Comparison of ENCODE assay signal across 8 mouse cellular contexts in genomic region chr15:100600047-100600695, GRCm38 (mm10). TPM values are rescaled to one million over a fixed set of nuclear protein-coding genes. Genes with fewer than 3 reads are reported as not detected.
DNase-seq lines count a peak whose midpoint lies in the region; ATAC-seq and TF ChIP-seq lines count a peak whose summit lies in the region.

No protein-coding gene starts in this region.

- peak overlapping the region; percentile 94 for H3K9ac ChIP-seq in heart, embryonic 13.5 days
- H3K9ac ChIP-seq in kidney, postnatal 0 days (ENCODE audit: low read depth, low read length), result peak overlapping the region; percentile 92
- H3K9ac ChIP-seq in liver, embryonic 15.5 days, result peak overlapping the region; percentile 45; the same call in 1 of the 2 replicates
- peak overlapping the region; percentile 86 for H3K9ac ChIP-seq in neural tube, embryonic 11.5 days (ENCODE audit: low read length)
- H3K9ac ChIP-seq in stomach, embryonic 15.5 days, result peak overlapping the region; percentile 78

- H3K27ac ChIP-seq in heart, embryonic 13.5 days (replicated peaks), result peak overlapping the region; percentile 63; the same call in 1 of the 2 replicates
- H3K27ac ChIP-seq in kidney, postnatal 0 days, result peak overlapping the region; percentile 93
- no peak overlapping the region for H3K27ac ChIP-seq in liver, embryonic 15.5 days (replicated peaks)
- H3K27ac ChIP-seq in neural tube, embryonic 11.5 days (ENCODE audit: low read depth, low read length), result peak overlapping the region; percentile 67
- H3K27ac ChIP-seq in stomach, embryonic 15.5 days, result no peak overlapping the region

- peak; percentile 87 for DNase-seq in A20 (ENCODE audit: low read depth, low spot score)
- peak; percentile 74 for DNase-seq in adrenal gland, postnatal 25 days
- DNase-seq in fibroblast of lung, adult 2 months (ENCODE audit: low read depth), result peak; percentile 34
- DNase-seq in kidney, postnatal 0 days (ENCODE audit: low spot score), result peak; percentile 88
- DNase-seq in neural tube, embryonic 11.5 days (ENCODE audit: low spot score), result peak; percentile 85

- H3K4me3 ChIP-seq in heart, embryonic 13.5 days, result peak overlapping the region; percentile 84
- peak overlapping the region; percentile 96 for H3K4me3 ChIP-seq in kidney, postnatal 0 days (replicated peaks; ENCODE audit: low read depth, low read length)
- H3K4me3 ChIP-seq in liver, embryonic 15.5 days (replicated peaks), result peak overlapping the region; percentile 61
- H3K4me3 ChIP-seq in neural tube, embryonic 11.5 days (ENCODE audit: low read depth, low read length), result peak overlapping the region; percentile 76
- peak overlapping the region; percentile 79 for H3K4me3 ChIP-seq in stomach, embryonic 15.5 days (replicated peaks)

- H3K9me3 ChIP-seq in heart, embryonic 13.5 days, result no peaks in the 10 kb centered on the region
- H3K9me3 ChIP-seq in kidney, postnatal 0 days (replicated peaks; ENCODE audit: low read length), result no peaks in the 10 kb centered on the region
- no peaks in the 10 kb centered on the region for H3K9me3 ChIP-seq in liver, embryonic 15.5 days (replicated peaks)
- no peaks in the 10 kb centered on the region for H3K9me3 ChIP-seq in neural tube, embryonic 11.5 days (ENCODE audit: control insufficient read depth, low read length)
- no peaks in the 10 kb centered on the region for H3K9me3 ChIP-seq in stomach, embryonic 15.5 days

- no peaks in the 10 kb centered on the region for H3K36me3 ChIP-seq in heart, embryonic 13.5 days
- H3K36me3 ChIP-seq in kidney, postnatal 0 days (ENCODE audit: insufficient read depth, low read length), result no peaks in the 10 kb centered on the region
- H3K36me3 ChIP-seq in liver, embryonic 15.5 days (replicated peaks), result no peaks in the 10 kb centered on the region
- H3K36me3 ChIP-seq in neural tube, embryonic 11.5 days (ENCODE audit: control insufficient read depth, insufficient read depth, low read length), result no peaks in the 10 kb centered on the region
- H3K36me3 ChIP-seq in stomach, embryonic 15.5 days, result no peaks in the 10 kb centered on the region

- peaks cover 31% of the 10 kb centered on the region for H3K27me3 ChIP-seq in heart, embryonic 13.5 days (replicated peaks)
- no peaks in the 10 kb centered on the region for H3K27me3 ChIP-seq in kidney, postnatal 0 days (ENCODE audit: insufficient read depth, low read length)
- peaks cover 82% of the 10 kb centered on the region for H3K27me3 ChIP-seq in liver, embryonic 15.5 days
- peaks cover 34% of the 10 kb centered on the region for H3K27me3 ChIP-seq in neural tube, embryonic 11.5 days (ENCODE audit: control insufficient read depth, insufficient read depth, low read length)
- 0 out of 2 replicates have a peak, but pooled peaks cover 5% of the 10 kb centered on the region for H3K27me3 ChIP-seq in stomach, embryonic 15.5 days (replicated peaks)

- peak; percentile 60 for TF ChIP-seq CTCF in kidney, postnatal 0 days (IDR thresholded peaks at IDR 0.05; ENCODE audit: low read depth)

- WGBS in heart, embryonic 13.5 days, result 2% methylated on average over 33 of the region's 35 CpGs
- under 1% methylated on average over 34 of the region's 35 CpGs for WGBS in kidney, postnatal 0 days
- WGBS in liver, embryonic 15.5 days (ENCODE audit: insufficient replicate concordance), result under 1% methylated on average over 34 of the region's 35 CpGs
- 2% methylated on average over 30 of the region's 35 CpGs for WGBS in neural tube, embryonic 11.5 days
- WGBS in stomach, embryonic 15.5 days, result 2% methylated on average over 29 of the region's 35 CpGs

- peak; percentile 38; the same call in 1 of the 2 replicates for ATAC-seq in heart, embryonic 13.5 days (ENCODE audit: extremely low read depth, insufficient number of reproducible peaks, low FRiP score, low TSS enrichment)
- peak; percentile 71 for ATAC-seq in kidney, postnatal 0 days (replicated peaks; ENCODE audit: low FRiP score, low read depth)
- 0 out of 2 replicates have a peak, but pooled peaks have one; percentile 21 for ATAC-seq in liver, embryonic 15.5 days (ENCODE audit: insufficient read depth)
- ATAC-seq in neural tube, embryonic 11.5 days (ENCODE audit: insufficient read depth, low FRiP score, low TSS enrichment), result peak; percentile 70
- ATAC-seq in stomach, embryonic 15.5 days (ENCODE audit: insufficient read depth, low FRiP score, low read depth), result peak; percentile 47

- H3K4me1 ChIP-seq in heart, embryonic 13.5 days, result peaks cover 22% of the 10 kb centered on the region
- H3K4me1 ChIP-seq in kidney, postnatal 0 days (replicated peaks; ENCODE audit: insufficient read depth, low read length), result peaks cover 17% of the 10 kb centered on the region; the same call in 1 of the 2 replicates
- peaks cover 25% of the 10 kb centered on the region for H3K4me1 ChIP-seq in liver, embryonic 15.5 days (replicated peaks)
- H3K4me1 ChIP-seq in neural tube, embryonic 11.5 days (ENCODE audit: control insufficient read depth, insufficient read depth, low read length), result peaks cover 17% of the 10 kb centered on the region; the same call in 1 of the 2 replicates
- 0 out of 2 replicates have a peak, but pooled peaks cover 5% of the 10 kb centered on the region for H3K4me1 ChIP-seq in stomach, embryonic 15.5 days

- H3K4me2 ChIP-seq in heart, embryonic 13.5 days, result peak overlapping the region; percentile 75
- peak overlapping the region; percentile 89 for H3K4me2 ChIP-seq in kidney, postnatal 0 days (ENCODE audit: low read length)
- H3K4me2 ChIP-seq in liver, embryonic 15.5 days, result peak overlapping the region; percentile 85
- peak overlapping the region; percentile 98 for H3K4me2 ChIP-seq in neural tube, embryonic 11.5 days (ENCODE audit: low read depth)
- peak overlapping the region; percentile 98 for H3K4me2 ChIP-seq in stomach, embryonic 15.5 days

RNA-seq across cellular contexts. Expression of gene Pou6f1, which starts 0.4 kb away (rescaled TPM):
- total RNA-seq in adrenal gland, postnatal 25 days (2021), result 18.3 and 20.5 TPM in 2 replicates
- polyA plus RNA-seq in heart, embryonic 13.5 days (2015; fragmentation: Nextera tagmentation; extraction: Ambion mirVana), result 4.4 and 5.6 TPM in 2 replicates
- 9.5 and 9.7 TPM in 2 replicates for polyA plus RNA-seq in kidney, postnatal 0 days (2015; fragmentation: Nextera tagmentation; extraction: Ambion mirVana)
- 0.14 and 0.37 TPM in 2 replicates for polyA plus RNA-seq in liver, embryonic 15.5 days (2015; fragmentation: Nextera tagmentation; extraction: Ambion mirVana)
- polyA plus RNA-seq in neural tube, embryonic 11.5 days (2014; fragmentation: Nextera tagmentation; extraction: Ambion mirVana), result 12.1 and 12.5 TPM in 2 replicates
- 4.7 and 4.9 TPM in 2 replicates for polyA plus RNA-seq in stomach, embryonic 15.5 days (2015; fragmentation: Nextera tagmentation; extraction: Ambion mirVana)

RNA-seq across cellular contexts. Expression of gene Dazap2, which starts 15.0 kb away (rescaled TPM):
- total RNA-seq in adrenal gland, postnatal 25 days (2021), result 234 and 249 TPM in 2 replicates
- 202 and 203 TPM in 2 replicates for polyA plus RNA-seq in heart, embryonic 13.5 days (2015; fragmentation: Nextera tagmentation; extraction: Ambion mirVana)
- 327 and 349 TPM in 2 replicates for polyA plus RNA-seq in kidney, postnatal 0 days (2015; fragmentation: Nextera tagmentation; extraction: Ambion mirVana)
- 145 and 148 TPM in 2 replicates for polyA plus RNA-seq in liver, embryonic 15.5 days (2015; fragmentation: Nextera tagmentation; extraction: Ambion mirVana)
- 243 and 250 TPM in 2 replicates for polyA plus RNA-seq in neural tube, embryonic 11.5 days (2014; fragmentation: Nextera tagmentation; extraction: Ambion mirVana)
- polyA plus RNA-seq in stomach, embryonic 15.5 days (2015; fragmentation: Nextera tagmentation; extraction: Ambion mirVana), result 194 and 215 TPM in 2 replicates

RNA-seq across cellular contexts. Expression of gene Smagp, which starts 36.6 kb away (rescaled TPM):
- 37.9 and 39.0 TPM in 2 replicates for total RNA-seq in adrenal gland, postnatal 25 days (2021)
- 15.3 and 16.0 TPM in 2 replicates for polyA plus RNA-seq in heart, embryonic 13.5 days (2015; fragmentation: Nextera tagmentation; extraction: Ambion mirVana)
- 83.7 and 92.0 TPM in 2 replicates for polyA plus RNA-seq in kidney, postnatal 0 days (2015; fragmentation: Nextera tagmentation; extraction: Ambion mirVana)
- polyA plus RNA-seq in liver, embryonic 15.5 days (2015; fragmentation: Nextera tagmentation; extraction: Ambion mirVana), result 9.3 and 10.8 TPM in 2 replicates
- 3.7 and 3.8 TPM in 2 replicates for polyA plus RNA-seq in neural tube, embryonic 11.5 days (2014; fragmentation: Nextera tagmentation; extraction: Ambion mirVana)
- polyA plus RNA-seq in stomach, embryonic 15.5 days (2015; fragmentation: Nextera tagmentation; extraction: Ambion mirVana), result 37.8 and 41.9 TPM in 2 replicates

RNA-seq across cellular contexts. Expression of gene Tfcp2, which starts 48.4 kb away (rescaled TPM):
- 27.9 and 31.3 TPM in 2 replicates for total RNA-seq in adrenal gland, postnatal 25 days (2021)
- polyA plus RNA-seq in heart, embryonic 13.5 days (2015; fragmentation: Nextera tagmentation; extraction: Ambion mirVana), result 19.2 and 20.6 TPM in 2 replicates
- 28.6 and 29.1 TPM in 2 replicates for polyA plus RNA-seq in kidney, postnatal 0 days (2015; fragmentation: Nextera tagmentation; extraction: Ambion mirVana)
- polyA plus RNA-seq in liver, embryonic 15.5 days (2015; fragmentation: Nextera tagmentation; extraction: Ambion mirVana), result 3.7 and 4.1 TPM in 2 replicates
- 30.2 and 31.3 TPM in 2 replicates for polyA plus RNA-seq in neural tube, embryonic 11.5 days (2014; fragmentation: Nextera tagmentation; extraction: Ambion mirVana)
- polyA plus RNA-seq in stomach, embryonic 15.5 days (2015; fragmentation: Nextera tagmentation; extraction: Ambion mirVana), result 22.5 and 25.9 TPM in 2 replicates

Comparison
In these comparisons a context has a peak if more than half of its experiments do, and no peak if none do; other contexts are left out.
1. DNase-seq: peak in every context shown above with its lines; median percentile 88 in kidney, postnatal 0 days; 87 in A20; 85 in neural tube, embryonic 11.5 days; 74 in adrenal gland, postnatal 25 days; 34 in fibroblast of lung, adult 2 months.
2. ATAC-seq: peak in every context shown above with its lines; median percentile 71 in kidney, postnatal 0 days; 70 in neural tube, embryonic 11.5 days; 47 in stomach, embryonic 15.5 days; 38 in heart, embryonic 13.5 days; 21 in liver, embryonic 15.5 days.
3. H3K27ac ChIP-seq: peak in heart, embryonic 13.5 days (single experiment), kidney, postnatal 0 days (single experiment) and neural tube, embryonic 11.5 days (single experiment); none in liver, embryonic 15.5 days (single experiment) and stomach, embryonic 15.5 days (single experiment).
4. Peak in every context shown above with its lines, with median percentiles within 50 percentile points of each other: H3K4me2 ChIP-seq, H3K4me3 ChIP-seq and H3K9ac ChIP-seq.